Mouse (Mus musculus): ENCODE data around the gene Foxj2.

DNA sequence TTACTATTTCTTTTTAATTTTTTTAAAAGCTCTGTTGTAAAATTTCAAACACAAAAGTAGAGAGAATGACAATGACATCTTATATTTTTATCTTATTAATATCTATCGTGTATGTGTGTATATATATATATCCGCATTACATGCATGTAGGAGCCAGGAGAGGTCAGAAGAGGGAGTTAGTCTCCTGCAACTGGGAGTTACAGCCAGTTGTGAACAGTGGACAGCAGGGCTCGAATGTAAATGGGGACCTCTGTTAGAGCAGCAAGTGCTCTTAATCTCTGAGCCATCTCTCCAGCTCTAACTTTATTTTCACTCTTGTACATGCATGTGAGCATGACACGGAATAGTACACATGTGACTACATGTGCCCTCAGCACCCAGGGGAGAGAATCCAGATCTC is 7.0 kb upstream of the Foxj2 start:
- TF ChIP-seq CTCF (IDR thresholded peaks at IDR 0.05; ENCODE audit: borderline replicate concordance, insufficient read depth, low read length) (no peak), POLR2A (IDR thresholded peaks at IDR 0.05; ENCODE audit: low read depth, low read length) (no peak)

Data from embryonic fibroblast, embryonic 13.5 days (primary cell).